Mouse (Mus musculus): ENCODE results near the gene Tom1l2.
A peak's percentile ranks its signal among the peaks of the same experiment; 100 is the strongest.

The Tom1l2 gene

DNA sequence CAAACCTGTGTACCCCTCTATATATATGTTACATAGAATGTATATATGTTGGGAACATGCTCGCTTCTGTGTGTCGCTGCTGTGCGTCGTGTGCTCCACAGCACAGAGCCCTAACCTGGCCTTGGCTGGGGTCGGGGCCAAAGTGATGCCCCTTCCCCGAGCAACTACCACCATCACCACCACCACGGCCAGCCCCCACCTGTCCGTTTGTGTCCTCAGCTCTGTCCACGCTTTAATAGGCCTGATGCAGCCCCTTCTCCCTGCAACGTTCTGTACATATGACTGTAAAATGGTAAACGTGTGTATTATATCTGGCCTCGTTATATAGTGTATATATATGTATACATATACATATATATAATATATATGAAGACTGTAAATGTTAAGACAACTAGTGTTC is 154.1 kb downstream of the Tom1l2 start:
- no peak for DNase-seq

- DNase-seq: no peak
Observed at GRCm38 (mm10) chr11:60197998-60198619, 154.6 kb downstream of the Tom1l2 start.

GRCm38 (mm10) chr11:60196344-60196743 is 156.4 kb downstream of the Tom1l2 start:
- no peak for DNase-seq

DNA sequence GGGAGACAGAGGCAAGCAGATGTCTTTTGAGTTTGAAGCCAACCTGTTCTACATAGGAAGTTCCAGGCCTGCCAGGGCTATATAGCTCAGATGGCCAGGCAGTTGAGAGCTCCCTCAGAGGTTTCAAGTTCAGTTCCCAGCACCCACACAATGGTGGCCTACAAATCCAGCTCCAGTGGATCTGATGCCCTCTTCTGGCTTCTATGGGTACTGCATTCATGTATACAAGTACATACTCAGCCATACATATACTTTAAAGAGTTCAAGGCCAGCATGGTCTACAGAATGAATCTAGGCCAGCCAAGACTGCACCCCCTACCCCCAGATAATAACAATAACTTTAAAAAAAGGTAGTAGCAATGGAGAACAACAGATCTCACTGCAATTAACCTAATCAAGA is 157.6 kb downstream of the Tom1l2 start:
- no peak for DNase-seq

GRCm38 (mm10) chr11:60193556-60193955 is 159.1 kb downstream of the Tom1l2 start:
- no peak for DNase-seq

DNA sequence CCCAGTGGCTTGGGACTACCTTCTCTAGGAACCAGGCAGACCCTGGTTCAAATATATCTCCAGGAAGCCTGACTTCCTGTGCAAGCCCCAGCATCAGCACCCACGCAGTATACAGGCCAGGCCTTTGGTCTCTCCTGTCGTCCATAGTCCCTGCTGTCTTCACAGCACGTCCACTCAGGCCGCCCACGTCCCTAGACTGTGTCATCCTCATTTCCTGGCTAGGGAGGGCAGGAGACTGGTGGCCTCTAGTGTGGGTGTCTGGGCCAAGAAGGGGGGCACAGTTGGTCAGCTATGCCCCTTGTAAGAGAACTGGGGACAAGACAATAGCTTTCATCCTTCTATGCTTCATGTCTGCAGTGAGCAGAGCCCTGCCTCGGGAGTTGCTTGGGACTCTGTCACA is 160.2 kb downstream of the Tom1l2 start:
- no peak for DNase-seq

DNA sequence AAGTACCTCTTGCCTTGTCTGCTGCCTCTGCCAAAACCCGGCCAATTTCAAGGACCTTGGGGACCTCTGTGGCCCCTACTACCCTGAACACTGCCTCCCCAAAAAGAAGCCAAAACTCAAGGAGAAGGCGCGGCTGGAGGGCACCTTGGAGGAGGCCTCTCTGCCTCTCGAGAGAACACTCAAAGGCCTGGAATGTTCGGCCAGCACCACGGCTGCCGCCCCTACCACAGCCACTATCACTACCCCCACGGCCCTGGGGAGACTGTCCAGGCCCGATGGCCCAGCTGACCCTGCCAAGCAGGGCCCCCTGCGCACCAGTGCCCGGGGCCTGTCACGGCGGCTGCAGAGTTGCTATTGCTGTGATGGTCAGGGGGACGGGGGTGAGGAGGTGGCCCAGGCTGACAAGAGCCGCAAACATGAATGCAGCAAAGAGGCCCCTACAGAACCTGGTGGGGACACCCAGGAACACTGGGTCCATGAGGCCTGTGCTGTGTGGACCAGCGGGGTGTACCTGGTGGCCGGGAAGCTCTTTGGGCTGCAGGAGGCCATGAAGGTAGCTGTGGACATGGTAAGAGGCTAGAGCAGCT is 162.6 kb downstream of the Tom1l2 start:
- DNase-seq: no peak

DNA sequence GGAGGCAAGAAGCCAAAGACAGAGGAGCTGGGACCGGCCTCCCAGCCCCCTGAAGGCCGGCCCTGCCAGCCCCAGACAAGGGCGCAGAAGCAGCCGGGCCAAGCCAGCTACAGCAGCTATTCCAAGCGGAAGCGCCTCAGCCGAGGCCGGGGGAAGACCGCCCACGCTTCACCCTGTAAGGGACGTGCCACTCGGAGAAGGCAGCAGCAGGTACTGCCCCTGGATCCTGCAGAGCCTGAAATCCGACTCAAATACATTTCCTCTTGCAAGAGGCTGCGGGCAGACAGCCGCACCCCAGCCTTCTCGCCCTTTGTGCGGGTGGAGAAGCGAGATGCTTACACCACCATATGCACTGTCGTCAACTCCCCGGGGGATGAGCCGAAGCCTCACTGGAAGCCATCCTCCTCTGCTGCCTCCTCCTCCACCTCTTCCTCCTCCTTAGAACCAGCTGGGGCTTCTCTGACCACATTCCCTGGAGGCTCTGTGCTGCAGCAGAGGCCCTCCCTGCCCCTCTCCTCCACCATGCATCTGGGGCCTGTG is 163.1 kb downstream of the Tom1l2 start:
- DNase-seq: peak in 1 of 2 experiments; percentile 16

DNA sequence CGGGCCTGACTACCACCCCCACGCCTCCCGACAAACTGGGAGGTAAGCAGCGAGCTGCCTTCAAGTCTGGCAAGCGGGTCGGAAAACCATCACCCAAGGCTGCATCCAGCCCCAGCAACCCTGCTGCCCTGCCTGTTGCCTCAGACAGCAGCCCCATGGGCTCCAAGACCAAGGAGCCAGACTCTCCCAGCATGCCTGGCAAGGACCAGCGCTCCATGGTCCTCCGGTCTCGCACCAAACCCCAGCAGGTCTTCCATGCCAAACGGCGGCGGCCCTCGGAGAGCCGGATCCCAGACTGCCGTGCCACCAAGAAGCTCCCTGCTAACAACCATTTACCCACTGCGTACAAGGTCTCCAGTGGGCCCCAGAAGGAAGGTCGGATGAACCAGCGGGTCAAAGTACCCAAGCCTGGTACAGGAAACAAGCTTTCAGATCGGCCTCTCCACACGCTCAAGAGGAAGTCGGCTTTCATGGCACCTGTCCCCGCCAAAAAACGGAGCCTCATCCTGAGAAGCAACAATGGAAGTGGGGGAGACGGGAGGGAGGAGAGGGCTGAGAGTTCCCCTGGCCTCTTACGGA is 164.3 kb downstream of the Tom1l2 start:
- peak; percentile 38 to 40 for DNase-seq

DNA sequence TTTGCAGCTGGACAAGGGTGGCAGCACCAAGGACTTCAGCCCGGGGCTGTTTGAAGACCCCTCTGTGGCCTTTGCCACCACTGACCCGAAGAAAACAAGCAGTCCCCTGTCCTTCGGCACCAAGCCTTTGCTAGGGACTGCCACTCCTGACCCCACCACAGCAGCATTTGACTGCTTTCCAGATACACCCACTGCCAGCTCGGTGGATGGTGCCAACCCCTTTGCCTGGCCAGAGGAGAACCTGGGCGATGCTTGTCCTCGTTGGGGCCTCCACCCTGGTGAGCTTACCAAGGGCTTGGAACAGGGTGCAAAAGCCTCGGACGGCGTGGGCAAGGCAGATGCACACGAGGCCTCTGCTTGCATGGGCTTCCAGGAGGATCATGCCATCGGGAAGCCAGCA is 165.6 kb downstream of the Tom1l2 start:
- DNase-seq: no peak

GRCm38 (mm10) chr11:60185396-60186231 is 167.1 kb downstream of the Tom1l2 start:
- DNase-seq: peak; percentile 60 to 69

- peak in 1 of 2 experiments; percentile 30 for DNase-seq
Observed at GRCm38 (mm10) chr11:60184346-60185325, 168.1 kb downstream of the Tom1l2 start.

DNA sequence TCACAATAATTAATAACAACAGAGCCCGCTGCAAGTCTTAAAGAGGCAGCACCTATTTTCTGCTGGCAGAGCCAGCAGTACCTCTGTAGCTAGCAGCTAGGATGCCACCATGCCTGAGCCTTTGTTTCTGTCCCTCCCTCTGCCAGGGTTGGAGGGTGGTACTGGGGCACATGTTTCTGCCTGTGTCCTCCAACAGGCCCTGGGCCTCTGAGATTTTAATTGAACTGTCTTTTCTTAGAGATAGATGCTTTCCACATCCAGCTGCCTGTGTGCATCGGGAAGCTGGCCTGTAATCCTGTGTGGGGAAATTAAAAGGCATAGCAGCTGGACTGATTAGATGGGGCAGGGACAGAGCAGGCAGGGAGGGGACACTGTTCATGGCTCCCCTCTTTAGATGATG is 170.0 kb downstream of the Tom1l2 start:
- DNase-seq: no peak

DNA sequence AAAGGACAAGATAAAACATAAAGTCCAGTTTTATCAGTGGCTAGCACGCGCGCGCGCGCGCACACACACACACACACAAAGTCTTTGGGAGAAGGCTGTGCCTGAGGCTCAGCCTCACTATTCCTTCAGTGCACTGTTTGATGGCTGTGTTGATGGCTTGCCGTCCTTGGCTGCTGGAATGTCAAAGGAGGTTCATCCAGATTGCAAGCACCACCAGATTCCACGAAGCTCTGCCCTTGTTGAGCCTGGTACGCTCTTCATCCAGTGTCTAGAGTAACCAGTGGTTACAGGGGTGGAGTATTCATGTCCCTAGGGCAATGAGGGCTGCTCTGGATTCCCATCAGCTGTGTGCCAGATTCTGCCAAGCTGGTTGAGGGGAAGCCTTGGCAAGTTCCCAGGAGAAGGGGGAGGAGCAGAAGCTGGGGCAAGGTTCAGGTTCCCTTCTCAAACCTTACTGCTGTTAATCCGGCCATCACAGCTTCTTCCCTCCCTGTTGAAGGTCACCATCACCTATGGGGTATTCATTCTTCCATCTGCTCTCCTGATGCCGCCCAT is 170.5 kb downstream of the Tom1l2 start:
- peak; percentile 19 to 30 for DNase-seq

DNA sequence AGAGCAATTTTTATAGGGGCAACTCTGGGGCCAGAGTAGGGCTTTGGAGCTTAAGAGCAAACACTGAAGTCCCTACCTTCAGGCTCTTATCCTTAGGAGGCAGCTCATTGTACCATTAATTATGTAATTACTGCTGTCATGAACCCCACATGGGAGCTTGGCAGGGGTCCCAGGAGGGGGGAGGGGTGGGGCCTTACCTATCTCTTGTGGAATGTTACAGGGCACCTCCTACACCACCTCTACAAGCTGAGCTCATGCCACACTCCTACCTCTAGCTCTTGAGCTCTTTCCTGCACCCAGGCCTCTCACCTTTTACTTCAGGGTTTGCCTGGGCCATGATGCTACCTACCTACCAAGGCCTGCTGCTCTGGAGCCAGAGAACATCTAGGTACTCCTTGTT is 174.2 kb downstream of the Tom1l2 start:
- DNase-seq: peak; percentile 39 to 56

DNA sequence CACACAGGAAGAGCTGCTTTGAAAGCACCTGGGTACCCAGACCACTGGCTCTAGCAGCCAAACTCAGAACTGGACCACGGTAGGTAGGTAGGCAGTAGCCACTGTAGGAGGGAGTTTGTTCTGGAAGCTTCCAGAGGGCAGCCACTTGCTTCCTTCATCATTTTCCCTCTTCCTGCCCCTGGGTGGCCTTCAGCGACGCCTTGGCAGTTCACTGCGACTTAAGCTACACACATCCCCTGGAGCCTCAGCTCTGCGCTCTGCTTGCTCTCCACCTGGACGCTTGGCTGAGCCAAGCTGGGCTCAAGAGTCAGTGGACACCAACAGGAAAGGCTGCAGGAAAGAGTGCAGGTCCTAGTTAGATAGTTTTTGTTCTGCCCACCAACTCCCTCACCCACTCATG is 174.7 kb downstream of the Tom1l2 start:
- DNase-seq: peak in 1 of 2 experiments; percentile 42

DNA sequence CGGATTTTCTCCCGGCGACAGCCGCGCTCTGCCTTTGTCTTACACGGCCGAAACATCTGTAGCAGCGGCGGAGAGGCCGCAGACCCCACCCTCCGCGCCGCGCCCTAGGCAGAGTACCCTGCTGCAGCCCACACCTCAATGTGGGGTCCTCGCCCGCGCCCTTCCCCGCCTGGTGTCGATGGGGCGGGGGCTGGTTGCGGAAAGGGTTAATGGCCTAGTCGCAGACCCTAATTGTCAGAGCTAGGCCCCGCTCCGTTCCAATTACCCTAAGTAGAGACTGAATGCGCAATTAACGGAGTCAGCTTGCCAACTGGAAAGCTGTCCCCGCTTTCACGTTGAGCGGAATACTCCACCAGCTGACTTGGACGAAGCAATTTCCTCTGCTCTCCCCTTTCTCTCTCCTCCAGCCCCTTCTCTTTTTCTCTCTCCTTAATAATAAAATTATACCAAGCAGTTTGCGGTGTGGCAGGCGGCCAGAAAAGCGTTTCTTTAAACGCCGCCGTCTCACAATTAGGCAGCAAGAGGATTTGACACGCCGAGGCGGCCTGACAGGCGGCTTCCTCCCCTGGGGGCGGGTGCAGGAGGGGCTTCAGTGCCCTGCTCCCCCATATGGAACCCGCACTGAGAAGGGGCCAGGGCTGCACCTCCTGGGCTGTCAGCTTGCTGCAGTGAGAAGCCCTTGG is 175.6 kb downstream of the Tom1l2 start:
- DNase-seq: peak; percentile 53 to 69
